Mouse (Mus musculus) heart, embryonic 11.5 days (tissue): Measurements from ENCODE around the gene Galnt9. TPM values are rescaled to one million over a fixed set of nuclear protein-coding genes. Genes with fewer than 3 reads are reported as not detected.

ENCODE experiments used
- ATAC-seq: fragments of 200-750 bp; cut with Nextera tagmentation; replicated peaks from 2 replicates; pipeline ENCODE4 v1.8.0; 2017; ENCODE audit warnings: moderate library complexity; ENCODE audit not compliant: insufficient number of reproducible peaks, low FRiP score, low TSS enrichment
- H3K27ac ChIP-seq: fragments of 300-500 bp; sonication (generic); 2 replicates; pipeline ENCODE4 v1.5.1; 2014; ENCODE audit warnings: mild to moderate bottlenecking, low read depth, low read length
- H3K27me3 ChIP-seq: fragments of 300-500 bp; sonication (generic); 2 replicates; pipeline ENCODE4 v1.6.1; 2014; ENCODE audit warnings: mild to moderate bottlenecking, low read length, mixed read lengths; ENCODE audit not compliant: control insufficient read depth, insufficient read depth
- H3K36me3 ChIP-seq: fragments of 300-500 bp; sonication (generic); 2 replicates; pipeline ENCODE4 v1.6.1; 2014; ENCODE audit warnings: mild to moderate bottlenecking, low read length, moderate library complexity, mixed read lengths; ENCODE audit not compliant: control insufficient read depth, insufficient read depth
- H3K4me1 ChIP-seq: fragments of 300-500 bp; sonication (generic); 2 replicates; pipeline ENCODE4 v1.6.1; 2014; ENCODE audit warnings: low read length; ENCODE audit not compliant: control insufficient read depth, insufficient read depth
- H3K4me2 ChIP-seq: fragments of 300-500 bp; sonication (generic); 2 replicates; pipeline ENCODE4 v1.6.1; 2014; ENCODE audit warnings: mild to moderate bottlenecking, moderate library complexity
- H3K4me3 ChIP-seq: fragments of 300-500 bp; sonication (generic); 2 replicates; pipeline ENCODE4 v1.5.1; 2014; ENCODE audit warnings: low read depth, low read length
- H3K9ac ChIP-seq: fragments of 300-500 bp; sonication (generic); 2 replicates; pipeline ENCODE4 v1.6.1; 2014; ENCODE audit warnings: mild to moderate bottlenecking, low read depth, low read length, moderate library complexity
- H3K9me3 ChIP-seq: fragments of 300-500 bp; sonication (generic); replicated peaks from 2 replicates; pipeline ENCODE4 v1.6.1; 2016; ENCODE audit warnings: low read length; ENCODE audit not compliant: control insufficient read depth
- WGBS: fragments of 180-500 bp; shearing (Covaris S2); extraction: QIAGEN DNeasy Blood & Tissue Kit; methylation state at CpG from one replicate; pipeline ENCODE4 v1.1.7; 2014; ENCODE audit not compliant: insufficient replicate concordance; 5-methylcytosine and 5-hydroxymethylcytosine counted together
- polyA plus RNA-seq: library from polyadenylated mRNA; unstranded; fragments of >200 nt; fragmentation: Nextera tagmentation; extraction: Ambion mirVana; gene quantifications from 2 replicates; pipeline ENCODE4 v1.2.1, GENCODE M21; 2014

Galnt9 gene
- polyA plus RNA-seq, 1 experiment from 2014 or later, result not detected

DNA sequence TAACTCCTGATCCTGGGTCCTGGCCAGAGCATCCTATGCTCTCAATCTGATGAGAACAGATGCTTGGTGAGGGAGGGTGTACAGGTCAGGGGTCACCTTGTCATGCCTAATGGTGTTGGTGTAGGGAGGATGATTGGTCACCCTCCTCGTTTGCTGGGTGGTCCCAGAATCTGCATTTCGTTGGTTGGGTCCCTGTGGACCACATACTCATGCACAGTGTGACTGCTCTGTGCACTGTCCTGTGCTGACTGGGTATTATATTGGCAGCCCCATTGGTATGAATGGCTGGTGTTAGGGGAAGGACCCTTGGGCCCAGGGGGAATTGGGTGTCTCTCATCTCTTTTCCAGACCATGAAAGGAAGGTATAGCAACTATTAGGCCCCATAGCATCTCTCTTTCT, 11.0 kb downstream of the Galnt9 start:
- H3K36me3 ChIP-seq, result no peaks in the 10 kb centered on the region
- ATAC-seq, result no peak
- H3K27me3 ChIP-seq, result peaks cover 4% of the 10 kb centered on the region; the same call in 1 of the 2 replicates
- no peak overlapping the region for H3K9ac ChIP-seq
- H3K9me3 ChIP-seq, result no peaks in the 10 kb centered on the region
- H3K4me1 ChIP-seq, result no peaks in the 10 kb centered on the region
- 36% methylated on average over 2 of the region's 2 CpGs for WGBS
- no peak overlapping the region for H3K4me3 ChIP-seq
- H3K4me2 ChIP-seq, result no peak overlapping the region
- no peak overlapping the region for H3K27ac ChIP-seq

DNA sequence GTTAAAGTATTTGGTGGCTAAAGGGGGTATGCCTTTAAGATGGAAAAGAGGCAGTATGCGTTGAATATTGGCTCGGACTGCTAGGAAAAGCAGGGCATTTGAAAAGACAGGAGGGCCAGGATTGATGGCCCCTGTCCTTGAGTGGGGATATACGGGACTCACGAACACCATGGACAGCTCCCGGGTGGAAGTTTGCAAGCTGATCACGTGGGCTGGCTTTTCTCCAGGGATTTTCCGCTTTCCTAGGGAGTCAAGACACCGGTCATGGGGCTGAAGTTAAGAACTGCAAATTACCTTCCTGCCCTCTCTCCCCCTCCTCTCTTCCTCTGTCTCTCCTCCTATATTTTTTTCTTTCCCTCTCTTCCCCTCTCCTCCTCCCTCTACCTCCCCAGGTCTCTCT, 14.2 kb downstream of the Galnt9 start:
- H3K4me2 ChIP-seq, result no peak overlapping the region
- no peaks in the 10 kb centered on the region for H3K9me3 ChIP-seq
- no peak overlapping the region for H3K27ac ChIP-seq
- no peak overlapping the region for H3K4me3 ChIP-seq
- no peaks in the 10 kb centered on the region for H3K27me3 ChIP-seq
- H3K36me3 ChIP-seq, result no peaks in the 10 kb centered on the region
- 12% methylated on average over 8 of the region's 8 CpGs for WGBS
- no peak overlapping the region for H3K9ac ChIP-seq
- no peaks in the 10 kb centered on the region for H3K4me1 ChIP-seq
- ATAC-seq, result no peak

DNA sequence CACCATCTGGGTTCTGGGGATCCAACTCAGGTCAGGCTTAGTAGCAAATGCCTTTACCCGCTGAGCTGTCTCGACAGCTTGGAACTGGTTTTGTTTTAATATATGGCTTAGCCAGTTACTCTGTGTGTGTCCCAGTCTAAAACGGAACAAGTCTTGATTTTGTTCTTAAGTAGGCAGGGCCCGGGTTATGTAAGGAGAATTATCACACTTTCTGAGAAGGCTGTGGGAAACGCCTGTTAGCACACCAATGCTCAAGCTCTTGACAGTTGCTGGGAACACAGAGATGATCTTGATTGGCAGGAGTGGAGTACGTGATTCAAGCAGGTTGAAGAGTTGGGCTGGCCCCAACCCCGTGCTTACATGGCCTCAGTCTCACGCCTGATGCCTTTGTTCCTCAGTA, 15.5 kb downstream of the Galnt9 start:
- H3K27me3 ChIP-seq, result no peaks in the 10 kb centered on the region
- no peak overlapping the region for H3K4me3 ChIP-seq
- no peaks in the 10 kb centered on the region for H3K36me3 ChIP-seq
- ATAC-seq, result no peak
- no peak overlapping the region for H3K9ac ChIP-seq
- H3K9me3 ChIP-seq, result no peaks in the 10 kb centered on the region
- H3K4me1 ChIP-seq, result no peaks in the 10 kb centered on the region
- H3K27ac ChIP-seq, result no peak overlapping the region
- H3K4me2 ChIP-seq, result no peak overlapping the region
- WGBS, result 81% methylated on average over 8 of the region's 8 CpGs

DNA sequence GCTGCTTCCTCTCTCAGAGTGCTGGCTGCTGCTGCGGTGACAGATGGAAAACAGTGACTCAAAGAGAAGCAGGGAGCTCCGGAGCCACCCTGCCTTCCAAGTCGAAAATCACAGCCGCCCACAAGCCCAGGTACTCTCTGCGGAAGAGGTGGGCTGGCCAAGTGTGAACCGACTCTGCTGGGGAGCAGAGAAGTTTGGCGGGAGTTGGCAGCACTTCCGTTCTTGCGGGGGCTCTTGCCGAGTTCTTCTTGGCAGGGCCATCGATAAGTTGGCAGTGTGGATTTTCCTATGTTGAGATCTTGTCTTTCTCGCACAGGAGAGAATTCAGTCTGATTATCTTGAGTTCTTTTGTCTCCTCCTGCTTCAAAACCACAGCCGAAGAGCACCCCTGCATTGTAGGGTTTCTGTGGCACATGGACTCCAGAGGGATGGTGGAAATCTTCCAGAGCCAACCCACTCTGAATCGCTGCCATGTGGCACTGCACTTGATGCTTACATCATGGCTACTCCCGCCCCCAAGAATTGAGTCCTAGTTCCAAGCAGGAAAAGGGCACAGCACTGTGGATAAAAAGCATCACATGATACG, 18.7 kb downstream of the Galnt9 start:
- Histone ChIP-seq H3K27me3 (no peaks in the 10 kb centered on the region), H3K27ac (no peak overlapping the region), H3K9ac (no peak overlapping the region), H3K9me3 (no peaks in the 10 kb centered on the region), H3K4me1 (no peaks in the 10 kb centered on the region), H3K4me2 (no peak overlapping the region), H3K4me3 (no peak overlapping the region), H3K36me3 (no peaks in the 10 kb centered on the region)
- WGBS, result 67% methylated on average over 16 of the region's 16 CpGs
- no peak for ATAC-seq

DNA sequence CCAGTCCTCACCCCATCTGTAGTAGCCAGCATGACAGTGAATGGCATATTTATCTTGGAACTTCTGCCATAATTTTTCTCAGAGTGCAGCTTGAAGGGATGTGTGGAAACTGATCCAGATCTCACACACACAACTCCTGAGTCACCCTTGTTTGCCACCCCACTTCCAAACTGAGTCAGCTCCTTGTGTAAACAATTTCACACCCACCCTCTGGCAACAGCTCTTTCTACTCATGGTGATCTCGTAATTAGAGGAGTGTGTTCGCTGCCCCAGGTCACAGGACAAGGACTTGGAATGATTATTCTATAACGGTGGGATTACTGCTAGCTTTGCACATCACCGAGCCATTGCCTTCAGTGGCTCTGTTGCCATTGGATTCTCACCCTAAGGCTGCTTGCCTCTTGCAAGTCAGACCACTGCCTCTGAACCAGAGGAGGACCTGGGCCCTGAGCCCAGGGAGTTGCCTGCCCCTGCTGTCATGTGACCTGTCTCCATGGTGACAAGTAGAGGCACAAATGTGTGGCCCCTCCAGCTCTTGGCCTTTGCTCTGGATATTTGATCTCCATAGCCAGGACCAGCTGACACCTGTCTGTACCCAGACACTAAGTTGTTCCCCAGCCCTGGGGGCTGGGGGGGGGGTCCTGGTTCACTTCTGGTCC, 21.0 kb downstream of the Galnt9 start:
- ATAC-seq, result no peak

DNA sequence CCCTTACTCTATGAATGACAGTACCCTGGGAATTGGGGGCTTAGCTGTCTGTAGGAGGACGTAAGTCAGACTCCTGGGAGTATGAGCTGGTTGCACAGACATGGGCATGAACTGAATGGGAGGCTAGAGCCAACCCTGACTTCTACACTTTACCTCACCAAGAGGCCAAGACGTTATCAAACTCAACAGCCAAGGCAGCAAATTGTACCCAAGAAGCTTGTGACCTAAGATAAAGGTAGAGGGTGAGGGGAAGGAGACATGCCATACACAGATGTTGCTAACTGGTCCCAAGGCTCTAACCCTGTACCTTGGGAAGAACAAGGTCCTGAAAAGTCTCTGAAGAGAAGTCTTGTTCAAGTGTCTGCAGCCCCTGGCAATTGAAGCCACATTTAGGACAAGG, 23.4 kb downstream of the Galnt9 start:
- no peaks in the 10 kb centered on the region for H3K9me3 ChIP-seq
- no peaks in the 10 kb centered on the region for H3K4me1 ChIP-seq
- no peak overlapping the region for H3K9ac ChIP-seq
- H3K36me3 ChIP-seq, result no peaks in the 10 kb centered on the region
- WGBS, result 78% methylated on average over 2 of the region's 2 CpGs
- ATAC-seq, result no peak
- H3K4me2 ChIP-seq, result no peak overlapping the region
- H3K4me3 ChIP-seq, result no peak overlapping the region
- H3K27ac ChIP-seq, result no peak overlapping the region
- H3K27me3 ChIP-seq, result no peaks in the 10 kb centered on the region

More for the DNA sequence above, 21.0 kb downstream of the Galnt9 start:
- Histone ChIP-seq H3K36me3 (no peaks in the 10 kb centered on the region), H3K27me3 (no peaks in the 10 kb centered on the region), H3K4me1 (no peaks in the 10 kb centered on the region), H3K9ac (no peak overlapping the region), H3K27ac (no peak overlapping the region), H3K9me3 (no peaks in the 10 kb centered on the region), H3K4me3 (no peak overlapping the region), H3K4me2 (no peak overlapping the region)
- WGBS, result 59% methylated on average over 4 of the region's 4 CpGs

DNA sequence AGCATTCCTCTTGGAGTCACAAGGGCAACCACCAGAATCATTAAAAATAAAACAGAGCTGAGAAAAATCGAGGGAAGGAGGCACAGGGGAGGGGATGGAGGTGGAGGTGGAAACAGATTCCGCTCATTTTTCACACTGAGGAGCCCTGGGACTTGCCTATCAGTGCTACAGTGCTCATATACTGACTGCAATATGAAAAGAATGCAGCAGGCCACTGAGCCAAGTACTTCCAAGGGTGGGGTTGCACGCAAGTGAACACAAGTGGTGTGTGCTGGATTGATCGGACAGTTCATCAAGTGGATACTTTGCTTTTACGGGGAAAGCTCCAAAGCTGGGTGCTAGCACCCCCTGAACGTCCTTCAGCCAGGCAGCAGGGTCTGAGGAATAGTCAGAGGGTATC, 30.7 kb downstream of the Galnt9 start:
- Histone ChIP-seq H3K4me3 (no peak overlapping the region), H3K27me3 (peaks cover 5% of the 10 kb centered on the region; the same call in 1 of the 2 replicates), H3K4me1 (no peaks in the 10 kb centered on the region), H3K9me3 (no peaks in the 10 kb centered on the region), H3K27ac (no peak overlapping the region), H3K9ac (no peak overlapping the region), H3K36me3 (no peaks in the 10 kb centered on the region), H3K4me2 (no peak overlapping the region)
- ATAC-seq, result no peak
- WGBS, result 53% methylated on average over 6 of the region's 6 CpGs

DNA sequence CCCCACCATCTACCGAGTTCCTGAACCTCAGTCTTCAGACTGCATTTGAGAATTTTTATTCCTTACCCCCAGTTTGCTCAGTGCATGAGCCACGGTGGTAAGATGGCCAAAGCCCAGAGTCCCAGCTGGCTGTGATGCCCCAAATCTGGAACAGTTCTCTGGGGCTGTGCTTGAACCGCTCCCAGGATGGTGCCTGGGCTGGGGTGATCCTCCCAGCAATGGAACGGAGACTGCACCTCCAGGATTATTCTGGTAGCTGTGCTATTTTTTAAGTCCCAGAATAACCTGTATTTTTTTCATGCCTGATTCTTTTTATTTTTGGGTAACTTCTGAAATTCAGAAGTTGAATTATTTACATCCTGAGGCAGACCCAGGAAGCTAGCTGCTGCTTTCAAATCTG, 35.1 kb downstream of the Galnt9 start:
- no peak overlapping the region for H3K9ac ChIP-seq
- H3K36me3 ChIP-seq, result no peaks in the 10 kb centered on the region
- 84% methylated on average over 4 of the region's 4 CpGs for WGBS
- H3K9me3 ChIP-seq, result no peaks in the 10 kb centered on the region
- H3K4me2 ChIP-seq, result no peak overlapping the region
- no peaks in the 10 kb centered on the region for H3K4me1 ChIP-seq
- H3K27me3 ChIP-seq, result peaks cover 8% of the 10 kb centered on the region
- H3K27ac ChIP-seq, result no peak overlapping the region
- no peak for ATAC-seq
- no peak overlapping the region for H3K4me3 ChIP-seq
